Mouse (Mus musculus) T-helper 17 cell (primary cell): ENCODE measurements around the gene Cyba.

Experiments
- in situ Hi-C, 2 experiments: fragments of 300-600 bp; cut with MboI, MseI; formaldehyde crosslinking; loops; 1 replicate in 1 of 2; 2 replicates in 1 of 2; pipeline ENCODE4 v1.15.1; 2025; ENCODE audit warnings: high pct_unique_total_duplicates in 2 of 2

The Cyba gene

DNA sequence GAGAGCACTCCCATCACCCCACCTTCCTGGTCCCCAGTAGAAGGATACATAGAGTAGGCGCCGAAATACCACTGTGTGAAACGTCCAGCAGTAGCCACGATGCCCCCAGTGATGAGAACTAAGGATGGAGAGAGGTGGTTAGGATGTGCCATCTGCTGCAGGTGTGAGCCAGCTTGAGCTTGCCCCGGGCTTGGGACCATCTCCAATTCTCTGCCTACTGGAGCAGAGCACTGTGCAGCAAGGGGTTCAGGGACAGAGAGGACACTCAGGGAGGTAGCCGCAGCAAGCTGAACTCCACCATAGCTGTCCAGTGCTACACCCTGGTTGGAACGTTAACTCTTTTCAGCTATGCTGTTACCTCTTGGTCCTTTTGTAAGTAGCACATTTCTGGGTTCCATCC is 5.1 kb downstream of the Cyba start:
- in situ Hi-C loops = loop anchor here in 1 of 2 experiments (25.0 kb wide), 2 partner anchors 840 to 1135 kb away; partner anchors contain the start of genes Fbxo31 and Map1lc3b

DNA sequence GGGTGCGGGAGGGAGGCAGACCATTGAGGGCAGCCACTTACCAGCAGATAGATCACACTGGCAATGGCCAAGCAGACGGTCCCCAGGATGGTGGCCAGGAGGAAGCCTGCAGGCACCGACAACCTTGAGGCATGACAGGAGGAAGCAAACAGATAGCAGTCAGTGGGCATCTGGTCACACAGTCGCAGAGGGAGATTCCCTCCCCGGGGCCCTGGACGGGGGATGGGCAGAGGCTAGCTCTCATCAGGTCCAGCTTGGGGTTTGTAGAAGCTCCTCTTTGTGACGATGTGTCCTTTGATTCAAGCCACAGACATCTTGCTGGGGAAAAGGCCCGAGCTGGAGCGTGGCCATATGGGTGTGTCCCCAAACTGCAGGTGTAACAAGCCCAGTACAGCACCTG is 6.6 kb downstream of the Cyba start:
- in situ Hi-C loops = loop anchor here in 1 of 2 experiments (25.0 kb wide), 2 partner anchors 839 to 1136 kb away; partner anchors contain the start of genes Fbxo31 and Map1lc3b

DNA sequence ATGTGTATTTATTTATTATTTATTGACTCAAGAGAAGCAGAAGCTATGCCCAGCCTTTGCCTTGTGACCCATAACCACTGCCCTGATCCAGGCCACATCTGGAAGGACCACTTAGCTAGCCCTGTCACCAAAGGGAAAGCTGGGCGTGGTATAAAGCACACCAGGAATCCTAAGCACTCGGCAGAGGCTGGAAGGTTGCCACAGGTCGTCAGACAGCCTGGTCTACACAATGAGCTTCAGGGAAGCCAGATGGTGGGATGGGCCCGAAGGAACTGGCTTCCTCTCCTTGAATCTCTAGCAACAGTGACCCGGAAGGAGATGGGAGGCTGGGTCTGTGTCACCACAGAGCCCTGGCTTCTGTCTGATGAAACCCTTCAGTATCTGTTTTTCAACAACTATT is 9.1 kb downstream of the Cyba start:
- in situ Hi-C loops = no loop called here

DNA sequence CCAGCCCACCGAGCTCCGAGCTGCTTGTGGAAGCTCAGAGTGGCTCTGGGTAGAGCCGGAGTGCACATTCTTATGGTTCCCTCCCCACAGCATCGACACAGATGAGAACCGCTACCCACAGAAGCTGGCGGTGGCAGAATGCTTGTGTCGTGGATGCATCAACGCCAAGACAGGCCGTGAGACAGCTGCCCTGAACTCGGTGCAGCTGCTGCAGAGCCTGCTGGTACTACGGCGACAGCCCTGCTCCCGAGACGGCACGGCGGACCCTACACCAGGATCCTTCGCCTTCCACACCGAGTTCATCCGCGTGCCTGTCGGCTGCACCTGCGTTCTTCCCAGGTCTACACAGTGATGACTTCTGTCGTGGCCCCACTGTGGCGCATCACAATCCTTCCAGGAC is 9.5 kb downstream of the Cyba start:
- in situ Hi-C loops = no loop called here

- in situ Hi-C loops = no loop called here
Measured at GRCm38 (mm10) chr8:122421376-122422070, 11.2 kb downstream of the Cyba start, which contains the start of gene Il17c. Gene Il17c, plus strand, starts transcription at chr8:122422020.

- in situ Hi-C loops = no loop called here
Measured at GRCm38 (mm10) chr8:122419881-122420555, 12.7 kb downstream of the Cyba start.

- in situ Hi-C loops = no loop called here
Measured at GRCm38 (mm10) chr8:122415554-122415953, 17.2 kb downstream of the Cyba start.

- in situ Hi-C loops = no loop called here
Measured at GRCm38 (mm10) chr8:122414311-122414710, 18.4 kb downstream of the Cyba start.

- in situ Hi-C loops = no loop called here
Measured at GRCm38 (mm10) chr8:122407678-122408077, 25.1 kb downstream of the Cyba start.

- in situ Hi-C loops = no loop called here
Measured at GRCm38 (mm10) chr8:122405146-122405805, 27.5 kb downstream of the Cyba start.

DNA sequence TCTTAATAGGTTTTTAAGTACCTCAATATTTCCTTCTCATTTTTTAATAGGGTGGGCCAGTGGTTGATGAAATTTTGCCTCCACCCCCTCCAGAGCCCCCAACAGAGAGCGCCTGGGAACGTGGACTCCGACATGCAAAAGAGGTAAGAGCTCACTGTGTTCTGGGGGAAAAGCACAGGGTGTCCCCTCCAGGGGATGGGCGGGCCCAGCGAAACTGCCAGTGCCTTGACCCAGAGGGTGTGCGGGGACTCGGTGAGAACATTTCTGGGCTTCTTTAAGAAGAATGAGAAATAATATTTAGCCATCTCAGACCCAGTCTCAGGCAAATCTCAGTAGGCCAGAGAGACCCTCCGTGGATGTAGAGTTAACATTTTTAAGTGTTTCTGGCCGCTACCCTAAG is 34.5 kb downstream of the Cyba start:
- in situ Hi-C loops = no loop called here

- in situ Hi-C loops = no loop called here
Measured at GRCm38 (mm10) chr8:122395291-122395690, 37.4 kb downstream of the Cyba start.

DNA sequence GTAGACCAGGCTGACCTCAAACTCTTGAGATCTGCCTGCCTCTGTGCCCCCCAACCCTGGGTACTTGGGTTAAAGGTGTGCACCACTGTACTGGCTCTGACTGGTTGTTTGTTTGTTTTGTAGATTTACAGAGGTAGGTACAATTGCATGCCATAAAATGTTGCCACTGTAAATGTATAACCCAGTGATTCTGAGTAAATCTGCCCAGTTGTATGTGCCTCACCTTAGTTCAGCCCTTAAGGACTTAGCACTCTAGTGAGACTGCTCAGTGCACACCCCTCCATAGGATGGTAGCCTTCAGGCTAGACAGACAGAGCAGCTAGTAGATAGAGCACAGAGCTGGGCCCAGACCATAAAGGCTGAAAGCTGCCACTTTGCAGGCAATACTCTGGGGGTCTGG is 39.0 kb downstream of the Cyba start:
- in situ Hi-C loops = no loop called here

- in situ Hi-C loops = no loop called here
Measured at GRCm38 (mm10) chr8:122390758-122391157, 42.0 kb downstream of the Cyba start.

GRCm38 (mm10) chr8:122389357-122389756 is 43.4 kb downstream of the Cyba start:
- in situ Hi-C loops = no loop called here

- in situ Hi-C loops = loop anchor here in 1 of 2 experiments (5.0 kb wide), 1 partner anchor 99 kb away; no protein-coding TSS in a partner anchor
Measured at GRCm38 (mm10) chr8:122383039-122383438, 49.7 kb downstream of the Cyba start.

DNA sequence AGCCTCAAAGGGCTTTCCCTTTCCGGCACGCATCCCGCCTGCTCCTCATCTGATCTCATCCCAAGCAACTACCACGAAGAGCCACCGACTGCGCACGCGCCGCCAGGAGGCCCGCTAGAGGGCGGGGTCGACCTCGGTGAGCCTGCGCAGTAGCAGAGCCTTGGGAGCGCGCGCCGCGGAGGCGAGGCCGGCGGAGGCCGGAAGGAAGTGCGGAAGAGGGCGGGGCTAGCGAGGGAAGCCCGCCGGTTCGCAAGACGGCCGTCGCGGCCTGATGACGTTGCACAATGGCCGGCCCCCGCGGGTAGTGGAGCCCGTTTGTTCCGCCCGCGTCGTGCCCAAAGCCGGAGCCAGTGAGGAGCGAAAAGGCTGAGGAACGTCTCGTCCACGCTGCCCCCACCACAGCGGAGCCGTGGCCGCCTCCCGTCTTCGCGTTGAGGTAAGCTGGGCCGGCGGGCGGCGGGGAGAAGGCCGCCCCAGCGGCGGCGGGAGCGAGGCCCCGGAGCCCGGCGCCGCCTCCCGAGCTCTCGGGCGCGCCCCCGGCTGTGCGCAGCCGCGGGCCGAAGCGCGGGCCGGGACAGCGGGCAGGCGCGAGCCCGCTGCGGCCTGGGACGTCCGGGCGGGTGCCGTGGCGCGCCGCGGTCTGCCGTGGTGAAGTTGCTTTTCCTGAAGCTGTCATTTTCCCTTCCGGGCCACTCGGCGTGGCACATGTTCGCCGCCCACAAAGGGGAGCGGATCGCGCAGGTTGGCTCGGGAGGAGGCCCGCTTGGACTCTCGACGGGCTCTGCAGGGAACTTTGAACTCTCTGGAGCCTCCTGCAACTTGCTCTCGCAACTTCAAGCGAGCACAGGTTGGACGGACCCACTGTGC is 56.1 kb downstream of the Cyba start, which contains the start of gene Zc3h18:
Gene Zc3h18, plus strand, starts transcription at position 245 of the 867 bp plus-strand sequence.
- in situ Hi-C loops = no loop called here

GRCm38 (mm10) chr8:122375751-122376364 is 56.9 kb downstream of the Cyba start:
- in situ Hi-C loops = no loop called here

- in situ Hi-C loops = no loop called here
Measured at GRCm38 (mm10) chr8:122375320-122375719, 57.4 kb downstream of the Cyba start.
